Mouse (Mus musculus) neutrophil, adult 59 days (primary cell): ENCODE data around the gene Cd52. TPM values are rescaled to one million over a fixed set of nuclear protein-coding genes. Genes with fewer than 3 reads are reported as not detected.

ENCODE experiments used
- total RNA-seq, 2 experiments: library from RNA; stranded (reverse); gene quantifications; 1 replicate in 1 of 2; 2 replicates in 1 of 2; pipeline ENCODE4 v1.2.4; 2023

Cd52 gene
- 1,000 to 10,000 TPM; 1,669 to 1,713 TPM for total RNA-seq

GRCm38 (mm10) chr4:134094923-134095547 is at the start of gene Cd52:
TSS of gene Cd52 (minus strand) at chr4:134095082.

GRCm38 (mm10) chr4:134128221-134128982 is 33.5 kb upstream of the Cd52 start, which contains the start of gene Sh3bgrl3:
TSS of gene Sh3bgrl3 (minus strand) at chr4:134128789.

GRCm38 (mm10) chr4:134101979-134102741 is 7.3 kb upstream of the Cd52 start, which contains the start of gene Ubxn11:
TSS of gene Ubxn11 (plus strand) at chr4:134102570.

GRCm38 (mm10) chr4:134060135-134060865 is 34.6 kb downstream of the Cd52 start, which contains the start of gene Crybg2:
TSS of gene Crybg2 (plus strand) at chr4:134060815.

GRCm38 (mm10) chr4:134053538-134053937 is 41.3 kb downstream of the Cd52 start, which contains the start of gene Zfp683:
TSS of gene Zfp683 (plus strand) at chr4:134053838.

Other genes starting within 250 kb of the Cd52 start
- 100 to 1,000 TPM; 257 to 277 TPM for gene Rps6ka1, start 207.3 kb downstream of the Cd52 start, total RNA-seq
- gene Hmgn2, start 126.4 kb downstream of the Cd52 start, total RNA-seq: 1,000 to 10,000 TPM; 1,129 to 1,279 TPM
- 10 to 100 TPM; 64.0 to 71.1 TPM for gene Dhdds, start 94.2 kb downstream of the Cd52 start, total RNA-seq
- gene Lin28a, start 76.2 kb downstream of the Cd52 start, total RNA-seq: 10 to 100 TPM; 43.4 to 50.8 TPM
- gene Zfp683, start 41.2 kb downstream of the Cd52 start, total RNA-seq: under 1 TPM in 1 of 2 experiments, not detected in 1; 0.24 TPM
- under 1 TPM; 0.42 to 0.44 TPM for gene Crybg2, start 34.3 kb downstream of the Cd52 start, total RNA-seq
- 1 to 10 TPM; 6.1 to 8.0 TPM for gene Ubxn11, start 7.5 kb upstream of the Cd52 start, total RNA-seq
- 1,000 to 10,000 TPM; 1,034 to 1,041 TPM for gene Sh3bgrl3, start 33.7 kb upstream of the Cd52 start, total RNA-seq
- 10 to 100 TPM; 13.1 to 18.9 TPM for gene Cep85, start 92.0 kb upstream of the Cd52 start, total RNA-seq
- gene Gm7534, start 107.9 kb upstream of the Cd52 start, total RNA-seq: not detected
- not detected for gene Catsper4, start 132.3 kb upstream of the Cd52 start, total RNA-seq
- gene Cnksr1, start 143.3 kb upstream of the Cd52 start, total RNA-seq: not detected
- gene E130218I03Rik, start 148.6 kb upstream of the Cd52 start, total RNA-seq: not detected
- gene Zfp593, start 150.5 kb upstream of the Cd52 start, total RNA-seq: 1 to 10 TPM; 3.8 to 4.7 TPM
- not detected for gene Gm30191, start 151.9 kb upstream of the Cd52 start, total RNA-seq
- not detected for gene Grrp1, start 159.0 kb upstream of the Cd52 start, total RNA-seq
- gene Pdik1l, start 192.8 kb upstream of the Cd52 start, total RNA-seq: 10 to 100 TPM; 12.1 to 15.9 TPM
- not detected for gene Trim63, start 220.0 kb upstream of the Cd52 start, total RNA-seq
- gene Slc30a2, start 248.1 kb upstream of the Cd52 start, total RNA-seq: under 1 TPM in 1 of 2 experiments, not detected in 1; 0.51 TPM